Mouse (Mus musculus) liver, embryonic 11.5 days (tissue): ENCODE results near the gene Rapgef5. TPM values are rescaled to one million over a fixed set of nuclear protein-coding genes. Genes with fewer than 3 reads are reported as not detected.

Source experiments
- ATAC-seq: fragments of 200-750 bp; cut with Nextera tagmentation; replicated peaks from 2 replicates; pipeline ENCODE4 v1.8.0; 2017; ENCODE audit warnings: moderate number of reproducible peaks, mild to moderate bottlenecking, moderate TSS enrichment, moderate library complexity; ENCODE audit not compliant: low FRiP score
- DNase-seq: peaks from one replicate; pipeline ENCODE4 v3.0.0-alpha.2; 2017; ENCODE audit warnings: low spot score
- H3K27ac ChIP-seq: fragments of 300-500 bp; sonication (generic); 2 replicates; pipeline ENCODE4 v1.5.1; 2014; ENCODE audit warnings: mild to moderate bottlenecking, low read depth, low read length, control low read depth
- H3K27me3 ChIP-seq: fragments of 300-500 bp; sonication (generic); replicated peaks from 2 replicates; pipeline ENCODE4 v1.6.1; 2014; ENCODE audit warnings: low read length, mixed read lengths; ENCODE audit not compliant: control insufficient read depth, insufficient read depth
- H3K36me3 ChIP-seq: fragments of 300-500 bp; sonication (generic); 2 replicates; pipeline ENCODE4 v1.6.1; 2014; ENCODE audit warnings: mild to moderate bottlenecking, low read length, moderate library complexity, mixed read lengths; ENCODE audit not compliant: control insufficient read depth, insufficient read depth
- H3K4me1 ChIP-seq: fragments of 300-500 bp; sonication (generic); replicated peaks from 2 replicates; pipeline ENCODE4 v1.6.1; 2014; ENCODE audit warnings: low read length, mixed read lengths; ENCODE audit not compliant: control insufficient read depth, insufficient read depth
- H3K4me2 ChIP-seq: fragments of 300-500 bp; sonication (generic); 2 replicates; pipeline ENCODE4 v1.6.1; 2014; ENCODE audit warnings: mild to moderate bottlenecking, control low read depth, moderate library complexity
- H3K4me3 ChIP-seq: fragments of 300-500 bp; sonication (generic); 2 replicates; pipeline ENCODE4 v1.5.1; 2014; ENCODE audit warnings: low read depth, low read length, control low read depth
- H3K9ac ChIP-seq: fragments of 300-500 bp; sonication (generic); 2 replicates; pipeline ENCODE4 v1.6.1; 2014; ENCODE audit warnings: low read depth, low read length, control low read depth
- H3K9me3 ChIP-seq: fragments of 300-500 bp; sonication (generic); 2 replicates; pipeline ENCODE4 v1.6.1; 2016; ENCODE audit warnings: low read length, inconsistent platforms, mixed read lengths; ENCODE audit not compliant: control insufficient read depth
- WGBS: fragments of 180-500 bp; shearing (Covaris S2); extraction: QIAGEN DNeasy Blood & Tissue Kit; methylation state at CpG from one replicate; pipeline ENCODE4 v1.1.7; 2014; 5-methylcytosine and 5-hydroxymethylcytosine counted together
- polyA plus RNA-seq: library from polyadenylated mRNA; unstranded; fragments of >200 nt; fragmentation: Nextera tagmentation; extraction: Ambion mirVana; gene quantifications from 2 replicates; pipeline ENCODE4 v1.2.1, GENCODE M21; 2014

Gene Rapgef5
- polyA plus RNA-seq, 1 experiment from 2014 or later = 2.6 TPM

DNA sequence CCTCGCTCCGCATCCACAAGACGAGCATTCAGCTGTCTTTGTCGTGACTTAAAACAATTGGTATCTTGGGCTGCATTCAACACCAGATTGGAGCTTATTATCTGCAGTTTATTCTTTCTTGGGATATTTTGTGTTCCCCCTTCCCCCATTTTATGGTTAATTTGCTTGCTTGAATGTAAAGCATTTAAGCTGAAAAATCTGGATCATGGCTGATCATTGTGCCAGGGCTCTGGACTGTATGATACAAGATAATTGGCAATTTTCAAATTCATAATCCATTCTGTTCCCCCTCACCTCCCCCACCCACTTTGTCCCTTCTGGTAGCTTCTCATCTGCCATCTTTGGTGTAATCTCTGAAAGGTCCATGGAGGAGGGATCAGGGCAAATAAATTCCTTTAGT, 290.2 kb downstream of the Rapgef5 start:
- no peak overlapping the region for H3K27ac ChIP-seq
- 82% methylated on average over 4 of the region's 4 CpGs for WGBS
- H3K4me2 ChIP-seq = no peak overlapping the region
- no peaks in the 10 kb centered on the region for H3K4me1 ChIP-seq
- H3K9me3 ChIP-seq = no peaks in the 10 kb centered on the region
- ATAC-seq (no peak), DNase-seq (no peak)
- no peak overlapping the region for H3K4me3 ChIP-seq
- no peaks in the 10 kb centered on the region; the same call in 1 of the 2 replicates for H3K27me3 ChIP-seq
- no peaks in the 10 kb centered on the region for H3K36me3 ChIP-seq
- H3K9ac ChIP-seq = no peak overlapping the region

DNA sequence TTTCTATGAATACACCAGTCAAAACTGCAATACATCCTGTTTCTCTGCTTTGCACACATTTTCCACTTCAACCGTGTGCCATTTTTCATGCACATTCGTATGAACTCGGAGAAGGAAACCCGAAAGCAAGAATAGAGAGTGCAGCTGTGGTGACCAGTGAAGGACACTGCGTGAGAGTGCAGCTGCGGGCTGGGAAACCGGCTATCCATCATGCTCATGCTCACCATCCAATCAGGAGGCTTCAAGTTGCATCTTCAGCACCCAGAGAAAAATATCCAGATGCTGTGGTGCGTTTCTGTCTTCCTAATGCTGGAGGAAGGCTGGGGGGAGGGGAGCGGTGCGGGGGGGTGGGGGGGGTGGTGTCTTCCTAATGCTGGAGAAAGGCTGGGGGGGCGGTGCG, 291.4 kb downstream of the Rapgef5 start:
- WGBS = 49% methylated on average over 12 of the region's 12 CpGs
- no peak overlapping the region for H3K4me2 ChIP-seq
- ATAC-seq (no peak), DNase-seq (no peak)
- H3K9ac ChIP-seq = no peak overlapping the region
- no peak overlapping the region for H3K4me3 ChIP-seq
- H3K27me3 ChIP-seq = no peaks in the 10 kb centered on the region; the same call in 1 of the 2 replicates
- no peaks in the 10 kb centered on the region for H3K4me1 ChIP-seq
- no peaks in the 10 kb centered on the region for H3K36me3 ChIP-seq
- H3K27ac ChIP-seq = no peak overlapping the region
- H3K9me3 ChIP-seq = no peaks in the 10 kb centered on the region

DNA sequence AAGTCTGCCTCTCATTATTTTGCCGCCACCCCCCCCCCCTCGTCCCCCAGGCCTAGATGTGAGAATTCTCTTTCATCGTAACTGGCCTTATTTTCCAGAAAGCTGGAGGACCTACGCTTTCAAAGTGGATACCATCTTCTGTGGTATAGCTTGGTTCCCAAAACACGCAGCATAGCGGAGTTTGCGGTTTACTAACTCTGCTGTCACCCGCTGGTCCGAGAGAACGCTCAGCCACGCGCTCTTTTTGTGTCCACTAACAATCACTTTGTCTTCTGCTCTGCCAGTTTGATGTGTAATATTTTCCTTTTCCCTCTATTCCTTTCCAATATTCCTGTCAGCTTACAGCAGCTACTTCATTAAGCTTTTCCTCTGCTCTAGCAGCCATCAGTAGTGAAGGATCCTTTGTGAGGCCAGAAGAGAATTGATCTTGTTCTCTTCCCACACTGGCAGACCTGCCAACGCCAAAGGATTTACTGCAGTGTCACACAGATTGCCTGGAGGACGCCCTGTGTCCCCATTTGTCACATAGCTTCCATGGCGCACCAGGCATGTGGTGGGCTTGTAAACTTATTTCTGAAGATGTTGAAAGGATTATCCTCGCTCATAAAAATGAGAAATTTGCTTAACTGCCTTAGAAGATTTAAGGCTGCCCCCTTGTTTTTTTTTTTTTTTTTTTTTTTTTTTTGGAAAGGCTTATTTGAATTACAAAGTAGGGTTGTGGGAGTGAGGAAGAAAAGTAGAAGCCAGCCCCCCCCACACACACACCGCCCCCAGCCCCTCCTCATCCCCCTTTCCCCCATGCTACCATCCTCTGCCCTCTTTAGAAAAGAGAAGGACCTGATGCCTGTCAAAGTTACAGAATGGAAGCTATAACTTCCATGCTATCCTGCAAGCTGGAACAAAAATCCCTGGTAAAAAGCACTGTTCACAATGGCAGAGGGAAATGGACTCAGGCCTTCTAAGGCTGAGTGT, 292.4 kb downstream of the Rapgef5 start:
- ATAC-seq (no peak), DNase-seq (no peak)
- Histone ChIP-seq H3K36me3 (no peaks in the 10 kb centered on the region), H3K4me3 (no peak overlapping the region), H3K27ac (no peak overlapping the region), H3K9ac (no peak overlapping the region), H3K27me3 (no peaks in the 10 kb centered on the region; the same call in 1 of the 2 replicates), H3K4me2 (no peak overlapping the region), H3K4me1 (no peaks in the 10 kb centered on the region), H3K9me3 (no peaks in the 10 kb centered on the region)
- 52% methylated on average over 17 of the region's 17 CpGs for WGBS
